Mouse (Mus musculus) kidney, postnatal 0 days (tissue): ENCODE results near the gene Tnip3. TPM values are rescaled to one million over a fixed set of nuclear protein-coding genes. Genes with fewer than 3 reads are reported as not detected.

ENCODE experiments used
- ATAC-seq: fragments of 200-750 bp; cut with Nextera tagmentation; replicated peaks from 2 replicates; pipeline ENCODE4 v1.8.0; 2017; ENCODE audit warnings: low read depth, moderate number of reproducible peaks, moderate TSS enrichment, moderate library complexity; ENCODE audit not compliant: low FRiP score
- DNase-seq: peaks from one replicate; pipeline ENCODE4 v3.0.0-alpha.2; 2016; ENCODE audit warnings: low spot score
- H3K27ac ChIP-seq: fragments of 300-500 bp; sonication (generic); 2 replicates; pipeline ENCODE4 v1.5.1; 2014; ENCODE audit warnings: mild to moderate bottlenecking
- H3K27me3 ChIP-seq: fragments of 300-500 bp; sonication (generic); 2 replicates; pipeline ENCODE4 v1.6.1; 2014; ENCODE audit warnings: low read length, mixed read lengths; ENCODE audit not compliant: insufficient read depth
- H3K36me3 ChIP-seq: fragments of 300-500 bp; sonication (generic); 2 replicates; pipeline ENCODE4 v1.6.1; 2014; ENCODE audit warnings: low read length, mixed read lengths; ENCODE audit not compliant: insufficient read depth
- H3K4me1 ChIP-seq: fragments of 300-500 bp; sonication (generic); replicated peaks from 2 replicates; pipeline ENCODE4 v1.6.1; 2014; ENCODE audit warnings: antibody characterized with exemption, low read length, mixed read lengths; ENCODE audit not compliant: insufficient read depth
- H3K4me2 ChIP-seq: fragments of 300-500 bp; sonication (generic); 2 replicates; pipeline ENCODE4 v1.6.1; 2014; ENCODE audit warnings: mild to moderate bottlenecking, low read length, moderate library complexity, mixed read lengths
- H3K4me3 ChIP-seq: fragments of 300-500 bp; sonication (generic); replicated peaks from 2 replicates; pipeline ENCODE4 v1.5.1; 2014; ENCODE audit warnings: low read depth, low read length
- H3K9ac ChIP-seq: fragments of 300-500 bp; sonication (generic); 2 replicates; pipeline ENCODE4 v1.6.1; 2014; ENCODE audit warnings: low read depth, low read length
- H3K9me3 ChIP-seq: fragments of 300-500 bp; sonication (generic); replicated peaks from 2 replicates; pipeline ENCODE4 v1.6.1; 2016; ENCODE audit warnings: low read length, inconsistent platforms, mixed read lengths
- CTCF ChIP-seq: IDR thresholded peaks from 2 replicates; pipeline ENCODE4 v1.5.1; 2016; ENCODE audit warnings: antibody characterized with exemption, low read depth, mild to moderate bottlenecking, moderate library complexity
- WGBS: fragments of 180-500 bp; shearing (Covaris S2); extraction: QIAGEN DNeasy Blood & Tissue Kit; methylation state at CpG from one replicate; pipeline ENCODE4 v1.1.7; 2014; 5-methylcytosine and 5-hydroxymethylcytosine counted together
- polyA plus RNA-seq: library from polyadenylated mRNA; unstranded; fragments of >200 nt; fragmentation: Nextera tagmentation; extraction: Ambion mirVana; gene quantifications from 2 replicates; pipeline ENCODE4 v1.2.1, GENCODE M21; 2015

Tnip3 gene
- 0.09 and 0.16 TPM in 2 replicates for polyA plus RNA-seq

- Histone ChIP-seq H3K9ac (no peak within 1 kb of the TSS), H3K36me3 (no peaks in the 10 kb centered on the region), H3K9me3 (no peaks in the 10 kb centered on the region), H3K4me2 (no peak within 1 kb of the TSS), H3K4me3 (no peak within 1 kb of the TSS), H3K4me1 (no peaks in the 10 kb centered on the region), H3K27me3 (no peaks in the 10 kb centered on the region), H3K27ac (no peak within 1 kb of the TSS)
- no peak for DNase-seq
- 71% methylated on average over 5 of the region's 5 CpGs for WGBS
- no peak for ATAC-seq
- TF ChIP-seq CTCF = no peak
Observed at GRCm38 (mm10) chr6:65525192-65525591, at the start of gene Tnip3. Gene Tnip3 (plus strand): TSS chr6:65525313.

DNA sequence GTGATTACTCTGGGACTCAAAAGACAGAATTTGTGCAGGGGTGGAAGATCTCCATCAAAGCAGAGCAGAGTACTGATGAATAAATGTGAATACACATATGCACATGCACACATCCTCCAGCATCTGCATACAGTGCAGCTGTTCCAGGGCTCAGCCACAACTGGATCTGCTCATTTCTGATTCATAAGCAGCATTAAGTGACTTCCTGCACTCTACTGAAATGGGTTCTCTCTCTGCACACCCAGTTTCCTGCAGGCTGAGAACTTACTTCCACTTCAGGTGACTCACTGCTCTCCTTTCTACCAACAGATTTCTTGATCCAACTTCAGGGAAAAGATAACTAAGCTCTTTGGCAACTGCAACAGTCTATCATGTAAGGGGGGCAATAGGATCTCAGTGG lies 26.3 kb upstream of the Tnip3 start:
- no peaks in the 10 kb centered on the region for H3K9me3 ChIP-seq
- DNase-seq = no peak
- no peak overlapping the region for H3K4me3 ChIP-seq
- no peak overlapping the region for H3K4me2 ChIP-seq
- no peaks in the 10 kb centered on the region for H3K27me3 ChIP-seq
- TF ChIP-seq CTCF = no peak
- H3K36me3 ChIP-seq = no peaks in the 10 kb centered on the region
- H3K27ac ChIP-seq = no peak overlapping the region
- no peak overlapping the region for H3K9ac ChIP-seq
- no peak for ATAC-seq
- H3K4me1 ChIP-seq = no peaks in the 10 kb centered on the region

DNA sequence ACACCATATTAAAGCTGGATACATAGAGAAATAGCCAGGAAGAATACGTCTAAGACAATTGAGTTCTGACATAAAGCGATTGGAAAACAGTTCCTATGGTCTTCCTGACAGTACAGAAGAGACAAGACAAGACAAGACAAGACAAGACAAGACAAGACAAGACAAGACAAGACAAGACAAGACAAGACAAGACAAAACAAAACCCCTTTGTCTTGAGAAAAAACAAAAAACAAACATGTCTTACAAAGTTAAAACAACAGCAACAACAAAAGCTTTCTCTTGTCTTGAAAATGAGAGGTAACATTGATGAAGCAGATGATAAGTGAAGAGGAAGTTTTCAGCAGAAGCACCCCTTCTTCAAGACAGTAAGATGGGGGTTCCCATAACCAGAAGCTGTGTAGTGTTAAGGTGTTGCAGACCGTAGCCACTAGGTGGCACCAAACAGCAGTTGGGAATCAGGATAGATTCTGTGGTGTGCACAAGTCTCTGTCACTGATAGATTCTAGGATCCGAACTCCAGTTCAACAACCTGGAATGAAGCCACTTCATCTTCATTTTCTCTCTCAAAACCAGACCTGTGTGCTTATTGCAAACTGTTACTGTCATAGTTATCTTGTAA lies 15.0 kb upstream of the Tnip3 start:
- Histone ChIP-seq H3K9ac (no peak overlapping the region), H3K9me3 (no peaks in the 10 kb centered on the region), H3K36me3 (no peaks in the 10 kb centered on the region), H3K27ac (no peak overlapping the region), H3K4me1 (no peaks in the 10 kb centered on the region), H3K4me2 (no peak overlapping the region), H3K4me3 (no peak overlapping the region), H3K27me3 (no peaks in the 10 kb centered on the region)
- DNase-seq (peak; percentile 80), ATAC-seq (peak; percentile 78; the same call in 1 of the 2 replicates)
- TF ChIP-seq CTCF = peak; percentile 95
- 43% methylated on average over 4 of the region's 4 CpGs for WGBS

DNA sequence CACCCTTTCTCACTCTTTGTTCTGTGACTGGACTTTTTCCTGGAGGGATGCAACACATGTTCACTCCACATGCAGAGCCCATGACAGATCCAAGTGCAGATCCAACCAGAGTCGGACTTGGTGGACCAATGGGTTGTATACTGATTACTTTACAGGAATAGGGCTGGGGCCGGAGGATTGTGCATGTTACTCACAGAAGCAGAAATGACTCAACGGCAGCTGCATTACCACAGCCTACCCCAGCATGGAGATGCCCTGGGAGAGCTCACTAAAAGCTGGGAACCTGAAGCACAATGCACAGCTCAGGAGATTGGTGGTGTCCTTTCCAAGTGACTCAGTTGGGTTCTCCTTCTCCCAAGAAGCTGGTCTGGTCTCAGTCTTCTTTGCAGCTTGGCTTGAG lies 11.3 kb upstream of the Tnip3 start:
- H3K4me1 ChIP-seq = no peaks in the 10 kb centered on the region
- no peaks in the 10 kb centered on the region for H3K9me3 ChIP-seq
- no peak for ATAC-seq
- no peak overlapping the region for H3K9ac ChIP-seq
- 96% methylated on average over 3 of the region's 3 CpGs for WGBS
- no peaks in the 10 kb centered on the region for H3K36me3 ChIP-seq
- H3K27ac ChIP-seq = no peak overlapping the region
- DNase-seq = no peak
- H3K4me2 ChIP-seq = no peak overlapping the region
- H3K4me3 ChIP-seq = no peak overlapping the region
- no peaks in the 10 kb centered on the region for H3K27me3 ChIP-seq
- no peak for TF ChIP-seq CTCF

DNA sequence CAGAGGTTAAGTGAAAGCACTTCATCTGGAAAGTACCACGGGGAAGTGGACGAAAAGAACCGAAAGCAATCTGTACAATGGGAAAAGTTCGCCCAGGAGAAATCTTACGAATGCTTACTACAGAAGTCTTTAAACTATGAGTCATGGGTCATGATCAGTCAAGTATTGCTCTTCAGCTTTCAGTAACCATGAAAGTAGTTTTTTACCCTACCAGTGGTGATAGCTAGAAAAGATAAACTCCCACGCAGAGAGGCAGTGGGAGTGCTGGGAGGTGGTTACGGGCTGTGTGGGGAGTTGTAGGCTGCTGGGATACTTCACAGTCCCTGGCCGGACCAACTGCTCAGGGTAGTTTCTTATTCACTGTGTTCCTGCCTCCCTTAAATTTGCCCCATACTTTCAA lies 8.4 kb upstream of the Tnip3 start:
- peak; percentile 42 for DNase-seq
- TF ChIP-seq CTCF = no peak
- H3K27ac ChIP-seq = no peak overlapping the region

DNA sequence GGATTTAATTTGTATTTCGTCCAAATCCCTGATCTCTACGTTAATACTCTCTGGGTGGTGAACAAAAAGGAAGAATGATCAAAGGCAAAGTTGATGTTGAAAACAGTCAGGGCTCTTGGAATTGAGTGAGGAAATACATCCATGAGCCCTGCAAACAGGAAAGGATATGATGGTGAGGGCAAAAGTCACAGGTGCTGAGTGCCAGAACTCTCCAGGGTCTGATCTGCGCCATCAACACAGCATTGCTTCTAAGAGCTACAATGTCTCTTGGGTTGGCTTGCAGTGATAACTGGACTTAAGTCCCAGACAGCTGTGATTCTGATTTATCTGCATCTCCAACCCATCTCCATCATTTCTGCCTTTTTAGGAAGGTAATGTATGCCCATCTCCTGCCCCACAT lies 4.3 kb upstream of the Tnip3 start:
- no peak for TF ChIP-seq CTCF
- no peak overlapping the region for H3K9ac ChIP-seq
- 69% methylated on average over 3 of the region's 3 CpGs for WGBS
- no peaks in the 10 kb centered on the region for H3K4me1 ChIP-seq
- DNase-seq (no peak), ATAC-seq (no peak)
- no peaks in the 10 kb centered on the region for H3K9me3 ChIP-seq
- H3K4me3 ChIP-seq = no peak overlapping the region
- H3K27ac ChIP-seq = no peak overlapping the region
- H3K27me3 ChIP-seq = no peaks in the 10 kb centered on the region
- no peak overlapping the region for H3K4me2 ChIP-seq
- H3K36me3 ChIP-seq = no peaks in the 10 kb centered on the region

More for the DNA sequence above, 8.4 kb upstream of the Tnip3 start:
- Histone ChIP-seq H3K4me1 (no peaks in the 10 kb centered on the region), H3K36me3 (no peaks in the 10 kb centered on the region), H3K9me3 (no peaks in the 10 kb centered on the region), H3K27me3 (no peaks in the 10 kb centered on the region), H3K9ac (no peak overlapping the region), H3K4me2 (no peak overlapping the region), H3K4me3 (no peak overlapping the region)
- ATAC-seq = 0 out of 2 replicates have a peak, but pooled peaks have one; percentile 49
- WGBS = 36% methylated on average over 8 of the region's 8 CpGs

DNA sequence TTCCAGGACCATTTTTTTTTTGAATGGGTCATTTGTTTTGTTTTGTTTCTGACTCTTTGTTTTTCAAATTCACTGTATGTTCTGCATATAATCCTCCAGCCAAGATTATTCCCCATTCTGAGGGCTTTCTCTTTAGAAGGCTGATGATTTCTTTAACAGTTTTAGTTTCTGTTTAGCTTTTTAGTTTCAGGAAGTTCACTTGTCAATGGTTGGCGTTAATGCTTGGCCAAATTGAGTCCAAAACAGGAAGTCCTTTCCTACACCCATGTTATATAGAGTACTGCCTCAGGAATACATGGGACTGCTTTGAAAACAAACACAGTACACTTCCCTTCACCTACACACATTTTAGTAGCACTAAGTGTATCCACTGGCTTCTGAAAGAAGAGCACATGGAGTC lies 2.8 kb downstream of the Tnip3 start:
- ATAC-seq (no peak), DNase-seq (no peak)
- no peaks in the 10 kb centered on the region for H3K36me3 ChIP-seq
- no peaks in the 10 kb centered on the region for H3K9me3 ChIP-seq
- H3K27me3 ChIP-seq = no peaks in the 10 kb centered on the region
- TF ChIP-seq CTCF = no peak
- H3K27ac ChIP-seq = no peak overlapping the region
- WGBS = 51% methylated on average over 1 of the region's 1 CpGs
- no peak overlapping the region for H3K4me3 ChIP-seq
- no peaks in the 10 kb centered on the region for H3K4me1 ChIP-seq
- H3K9ac ChIP-seq = no peak overlapping the region
- no peak overlapping the region for H3K4me2 ChIP-seq
